Mouse (Mus musculus): Measurements from ENCODE around the gene Ninj2. TPM values are rescaled to one million over a fixed set of nuclear protein-coding genes. Genes with fewer than 3 reads are reported as not detected.

Gene Ninj2
- not detected in 2 replicates for polyA plus RNA-seq (2014; fragmentation: Nextera tagmentation; extraction: Ambion mirVana)

DNA sequence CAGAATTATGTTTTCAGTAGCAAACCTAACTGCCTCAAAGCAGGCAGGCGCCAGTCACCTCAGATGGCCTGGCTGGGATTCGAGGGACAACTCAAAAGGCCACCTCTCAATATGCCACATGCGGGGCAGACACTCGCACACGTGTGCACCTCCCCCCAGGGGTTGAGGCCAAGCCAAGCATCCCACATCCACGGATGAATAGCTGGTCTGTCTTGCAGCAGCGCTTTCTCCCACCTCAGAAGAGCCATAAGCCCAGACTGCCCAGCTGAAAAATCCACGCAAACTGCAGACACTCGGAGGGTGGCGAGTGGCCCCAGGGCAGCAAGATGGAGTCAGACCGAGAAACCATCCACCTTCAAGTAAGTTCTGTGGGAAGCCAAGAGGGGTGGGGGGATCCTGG, at the start of gene Ninj2:
Gene Ninj2, plus strand, starts transcription at position 251 of the 400 bp plus-strand sequence.
- H3K4me1 ChIP-seq (replicated peaks; ENCODE audit: control insufficient read depth, insufficient read depth, low read length), result no peaks in the 10 kb centered on the region
- H3K4me2 ChIP-seq (ENCODE audit: low read depth, low read length, severe bottlenecking), result no peak within 1 kb of the TSS
- no peaks in the 10 kb centered on the region for H3K9me3 ChIP-seq (ENCODE audit: control insufficient read depth, low read length)
- no peaks in the 10 kb centered on the region for H3K36me3 ChIP-seq (ENCODE audit: control insufficient read depth, insufficient read depth, low read length)
- H3K4me3 ChIP-seq (ENCODE audit: low read depth, low read length), result no peak within 1 kb of the TSS
- ATAC-seq (replicated peaks; ENCODE audit: low FRiP score) (no peak), DNase-seq (ENCODE audit: low spot score) (no peak)
- H3K27me3 ChIP-seq (ENCODE audit: control insufficient read depth, insufficient read depth, low read length), result no peaks in the 10 kb centered on the region
- H3K9ac ChIP-seq (ENCODE audit: low read length), result no peak within 1 kb of the TSS
- WGBS, result 70% methylated on average over 11 of the region's 11 CpGs
- H3K27ac ChIP-seq (ENCODE audit: low read depth, low read length), result no peak within 1 kb of the TSS

DNA sequence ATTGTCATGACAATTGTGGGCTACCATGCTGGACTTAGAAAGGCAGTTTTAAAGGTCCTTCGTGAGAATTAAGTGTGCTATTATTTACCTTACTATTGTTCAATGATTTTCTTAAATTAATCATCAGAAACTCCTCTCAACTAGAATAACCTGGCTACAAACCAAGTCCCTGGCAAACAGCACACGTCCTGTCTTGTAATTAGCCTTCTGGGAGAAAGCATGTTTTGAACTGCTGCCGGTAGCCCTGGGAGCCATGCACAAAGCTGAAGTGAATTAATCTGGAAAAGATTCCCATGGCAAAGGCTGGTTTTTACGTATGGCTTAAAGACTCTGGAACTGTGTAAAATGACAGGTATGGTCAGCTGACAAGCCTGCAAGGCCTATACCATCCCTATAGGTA, 47.7 kb upstream of the Ninj2 start:
- H3K9ac ChIP-seq (ENCODE audit: low read length), result no peak overlapping the region
- H3K4me2 ChIP-seq (ENCODE audit: low read depth, low read length, severe bottlenecking), result no peak overlapping the region
- 80% methylated on average over 4 of the region's 4 CpGs for WGBS
- H3K27me3 ChIP-seq (ENCODE audit: control insufficient read depth, insufficient read depth, low read length), result no peaks in the 10 kb centered on the region
- no peak overlapping the region for H3K27ac ChIP-seq (ENCODE audit: low read depth, low read length)
- H3K36me3 ChIP-seq (ENCODE audit: control insufficient read depth, insufficient read depth, low read length), result no peaks in the 10 kb centered on the region
- ATAC-seq (replicated peaks; ENCODE audit: low FRiP score) (no peak), DNase-seq (ENCODE audit: low spot score) (no peak)
- H3K4me1 ChIP-seq (replicated peaks; ENCODE audit: control insufficient read depth, insufficient read depth, low read length), result no peaks in the 10 kb centered on the region
- H3K4me3 ChIP-seq (ENCODE audit: low read depth, low read length), result no peak overlapping the region
- no peaks in the 10 kb centered on the region for H3K9me3 ChIP-seq (ENCODE audit: control insufficient read depth, low read length)

GRCm38 (mm10) chr6:120047705-120048292, 45.4 kb upstream of the Ninj2 start:
- ATAC-seq (replicated peaks; ENCODE audit: low FRiP score) (no peak), DNase-seq (ENCODE audit: low spot score) (no peak)
- H3K4me2 ChIP-seq (ENCODE audit: low read depth, low read length, severe bottlenecking), result no peak overlapping the region
- no peaks in the 10 kb centered on the region for H3K36me3 ChIP-seq (ENCODE audit: control insufficient read depth, insufficient read depth, low read length)
- no peak overlapping the region for H3K9ac ChIP-seq (ENCODE audit: low read length)
- no peaks in the 10 kb centered on the region for H3K4me1 ChIP-seq (replicated peaks; ENCODE audit: control insufficient read depth, insufficient read depth, low read length)
- H3K9me3 ChIP-seq (ENCODE audit: control insufficient read depth, low read length), result no peaks in the 10 kb centered on the region
- 86% methylated on average over 7 of the region's 7 CpGs for WGBS
- no peak overlapping the region for H3K4me3 ChIP-seq (ENCODE audit: low read depth, low read length)
- H3K27me3 ChIP-seq (ENCODE audit: control insufficient read depth, insufficient read depth, low read length), result no peaks in the 10 kb centered on the region
- H3K27ac ChIP-seq (ENCODE audit: low read depth, low read length), result no peak overlapping the region

DNA sequence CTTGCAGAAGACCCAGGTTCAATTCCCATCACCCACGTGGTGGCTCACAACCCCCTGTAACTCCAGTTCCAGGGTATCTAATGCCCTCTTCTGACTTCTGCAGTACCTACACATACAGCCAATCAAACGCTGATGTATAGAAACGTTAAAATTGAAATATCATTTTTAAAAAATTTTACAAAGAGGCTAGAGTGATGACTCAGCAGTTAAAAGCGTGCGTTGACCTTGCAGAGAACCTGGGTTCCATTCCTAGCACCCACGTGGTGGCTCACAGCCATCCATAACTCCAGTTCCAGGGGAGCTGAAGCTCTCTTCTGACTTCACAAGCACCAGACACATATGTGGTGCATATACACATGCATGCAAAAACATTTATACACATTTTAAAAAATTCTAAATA, 38.7 kb upstream of the Ninj2 start:
- Histone ChIP-seq H3K9ac (ENCODE audit: low read length) (no peak overlapping the region), H3K4me2 (ENCODE audit: low read depth, low read length, severe bottlenecking) (no peak overlapping the region), H3K9me3 (ENCODE audit: control insufficient read depth, low read length) (no peaks in the 10 kb centered on the region), H3K4me1 (replicated peaks; ENCODE audit: control insufficient read depth, insufficient read depth, low read length) (no peaks in the 10 kb centered on the region), H3K36me3 (ENCODE audit: control insufficient read depth, insufficient read depth, low read length) (no peaks in the 10 kb centered on the region), H3K4me3 (ENCODE audit: low read depth, low read length) (no peak overlapping the region), H3K27ac (ENCODE audit: low read depth, low read length) (no peak overlapping the region), H3K27me3 (ENCODE audit: control insufficient read depth, insufficient read depth, low read length) (no peaks in the 10 kb centered on the region)
- ATAC-seq (replicated peaks; ENCODE audit: low FRiP score), result no peak
- no peak for DNase-seq (ENCODE audit: low spot score)
- 88% methylated on average over 6 of the region's 6 CpGs for WGBS

GRCm38 (mm10) chr6:120055666-120056540, 37.2 kb upstream of the Ninj2 start:
- no peak for ATAC-seq (replicated peaks; ENCODE audit: low FRiP score)
- H3K4me3 ChIP-seq (ENCODE audit: low read depth, low read length), result no peak overlapping the region
- WGBS, result 89% methylated on average over 2 of the region's 2 CpGs

GRCm38 (mm10) chr6:120062934-120063333, 30.2 kb upstream of the Ninj2 start:
- DNase-seq (ENCODE audit: low spot score) (no peak), ATAC-seq (replicated peaks; ENCODE audit: low FRiP score) (no peak)
- Histone ChIP-seq H3K4me2 (ENCODE audit: low read depth, low read length, severe bottlenecking) (no peak overlapping the region), H3K9me3 (ENCODE audit: control insufficient read depth, low read length) (no peaks in the 10 kb centered on the region), H3K4me3 (ENCODE audit: low read depth, low read length) (no peak overlapping the region), H3K9ac (ENCODE audit: low read length) (no peak overlapping the region), H3K4me1 (replicated peaks; ENCODE audit: control insufficient read depth, insufficient read depth, low read length) (no peaks in the 10 kb centered on the region), H3K27ac (ENCODE audit: low read depth, low read length) (no peak overlapping the region), H3K27me3 (ENCODE audit: control insufficient read depth, insufficient read depth, low read length) (no peaks in the 10 kb centered on the region), H3K36me3 (ENCODE audit: control insufficient read depth, insufficient read depth, low read length) (no peaks in the 10 kb centered on the region)
- 84% methylated on average over 5 of the region's 5 CpGs for WGBS

More at GRCm38 (mm10) chr6:120055666-120056540, 37.2 kb upstream of the Ninj2 start:
- no peaks in the 10 kb centered on the region for H3K36me3 ChIP-seq (ENCODE audit: control insufficient read depth, insufficient read depth, low read length)
- DNase-seq (ENCODE audit: low spot score), result no peak
- no peaks in the 10 kb centered on the region for H3K27me3 ChIP-seq (ENCODE audit: control insufficient read depth, insufficient read depth, low read length)
- H3K27ac ChIP-seq (ENCODE audit: low read depth, low read length), result no peak overlapping the region
- no peaks in the 10 kb centered on the region for H3K4me1 ChIP-seq (replicated peaks; ENCODE audit: control insufficient read depth, insufficient read depth, low read length)
- H3K4me2 ChIP-seq (ENCODE audit: low read depth, low read length, severe bottlenecking), result no peak overlapping the region
- no peaks in the 10 kb centered on the region for H3K9me3 ChIP-seq (ENCODE audit: control insufficient read depth, low read length)
- no peak overlapping the region for H3K9ac ChIP-seq (ENCODE audit: low read length)

DNA sequence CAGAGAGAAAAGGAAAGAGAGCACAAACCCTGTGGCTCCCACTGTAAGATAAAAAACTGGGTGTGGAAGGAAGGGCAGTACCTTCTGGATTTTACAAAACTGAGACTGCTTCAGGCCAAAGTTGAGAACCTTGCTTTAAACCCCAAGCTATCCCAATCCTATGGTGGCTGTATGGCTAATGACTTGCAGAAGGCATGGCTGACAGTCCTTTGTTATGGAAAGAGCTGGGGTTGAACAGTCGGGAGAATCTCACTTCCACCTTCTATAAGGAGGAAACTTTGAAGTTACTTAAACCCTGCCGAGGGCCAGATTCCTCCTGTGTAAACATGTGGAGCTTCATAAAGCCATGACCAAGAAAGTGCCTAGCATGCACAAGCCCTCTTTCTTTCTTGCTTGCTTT, 28.5 kb upstream of the Ninj2 start:
- Histone ChIP-seq H3K27ac (ENCODE audit: low read depth, low read length) (no peak overlapping the region), H3K9ac (ENCODE audit: low read length) (no peak overlapping the region), H3K9me3 (ENCODE audit: control insufficient read depth, low read length) (no peaks in the 10 kb centered on the region), H3K27me3 (ENCODE audit: control insufficient read depth, insufficient read depth, low read length) (no peaks in the 10 kb centered on the region), H3K4me3 (ENCODE audit: low read depth, low read length) (no peak overlapping the region), H3K4me1 (replicated peaks; ENCODE audit: control insufficient read depth, insufficient read depth, low read length) (no peaks in the 10 kb centered on the region), H3K4me2 (ENCODE audit: low read depth, low read length, severe bottlenecking) (no peak overlapping the region), H3K36me3 (ENCODE audit: control insufficient read depth, insufficient read depth, low read length) (no peaks in the 10 kb centered on the region)
- ATAC-seq (replicated peaks; ENCODE audit: low FRiP score) (no peak), DNase-seq (ENCODE audit: low spot score) (no peak)
- 53% methylated on average over 2 of the region's 2 CpGs for WGBS

- ATAC-seq (replicated peaks; ENCODE audit: low FRiP score) (no peak), DNase-seq (ENCODE audit: low spot score) (no peak)
- Histone ChIP-seq H3K4me3 (ENCODE audit: low read depth, low read length) (no peak overlapping the region), H3K9me3 (ENCODE audit: control insufficient read depth, low read length) (no peaks in the 10 kb centered on the region), H3K27me3 (ENCODE audit: control insufficient read depth, insufficient read depth, low read length) (no peaks in the 10 kb centered on the region), H3K36me3 (ENCODE audit: control insufficient read depth, insufficient read depth, low read length) (no peaks in the 10 kb centered on the region), H3K4me2 (ENCODE audit: low read depth, low read length, severe bottlenecking) (no peak overlapping the region), H3K27ac (ENCODE audit: low read depth, low read length) (no peak overlapping the region), H3K9ac (ENCODE audit: low read length) (no peak overlapping the region), H3K4me1 (replicated peaks; ENCODE audit: control insufficient read depth, insufficient read depth, low read length) (no peaks in the 10 kb centered on the region)
- 75% methylated on average over 6 of the region's 6 CpGs for WGBS
These were observed 27.5 kb upstream of the Ninj2 start for GRCm38 (mm10) chr6:120065552-120066177.
